Mouse (Mus musculus): ENCODE measurements around the gene Prl2a1.
"Not testable (repeated sequence)": the region's sequence is repeated elsewhere in the genome, so short reads cannot be mapped to it uniquely, and the experiment has no call there.

The Prl2a1 gene

GRCm38 (mm10) chr13:27801354-27801753 is at the start of gene Prl2a1:
Gene Prl2a1 (plus strand): TSS chr13:27801654.
- no peak for DNase-seq (ENCODE audit: low read depth)

DNA sequence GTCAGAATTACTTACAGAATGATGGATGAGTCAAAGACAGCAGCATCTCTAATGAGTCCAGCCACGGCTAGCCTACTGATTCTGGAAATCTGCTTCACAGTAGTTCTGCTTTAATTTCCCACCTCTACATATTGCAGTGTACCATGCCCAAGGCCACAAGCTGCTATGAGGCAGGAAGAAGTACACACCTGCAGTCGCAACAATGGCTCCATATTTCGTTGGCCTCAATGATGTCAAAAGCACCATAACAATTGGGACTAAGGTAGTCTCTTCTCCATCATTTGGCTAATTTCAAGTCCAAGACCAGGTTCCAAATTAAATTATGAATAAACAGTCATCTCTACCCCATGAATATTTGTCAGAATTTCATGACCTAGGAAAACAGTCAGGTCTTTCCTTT is 20.8 kb upstream of the Prl2a1 start, which contains the start of gene Prl7c1:
Gene Prl7c1 (minus strand): TSS at position 101 of the 400 bp plus-strand sequence.
- DNase-seq (ENCODE audit: low read depth) = not testable (repeated sequence)

DNA sequence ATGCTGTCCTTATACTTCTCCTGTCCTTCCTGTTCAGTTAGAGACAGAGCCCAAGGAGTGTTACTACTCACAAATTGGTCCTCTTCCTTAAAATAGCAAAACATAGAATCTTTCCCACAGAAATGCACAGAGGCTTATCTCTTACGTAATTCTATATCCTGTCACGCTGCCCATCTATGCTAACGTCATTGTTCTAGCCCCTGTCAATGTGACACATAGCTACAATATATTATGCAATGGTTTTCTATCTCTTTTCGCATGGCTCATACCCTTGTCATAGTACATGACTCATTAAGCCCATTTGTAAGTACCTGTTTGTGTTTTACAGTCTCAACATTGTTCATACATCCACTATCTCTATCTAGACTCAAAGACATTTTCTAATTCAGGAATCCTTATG is 2.2 kb upstream of the Prl2a1 start:
- no peak for DNase-seq (ENCODE audit: low read depth)

- DNase-seq (ENCODE audit: low read depth) = no peak
Measured at GRCm38 (mm10) chr13:27802765-27803164, 1.3 kb downstream of the Prl2a1 start.

GRCm38 (mm10) chr13:27849042-27849441 is 47.6 kb downstream of the Prl2a1 start, which contains the start of gene Prl2c1:
Gene Prl2c1 (plus strand): TSS chr13:27849342.
- no peak for DNase-seq (ENCODE audit: low read depth)
